Mouse (Mus musculus) fibroblast of lung, adult 2 months (primary cell): ENCODE measurements at regions not wholly inside any gene's neighbourhood (a gene's known extent, or its start where the extent isn't known, plus 50 kb on each side); places are given as distances from the start of the nearest gene placed in this dataset.

Experiments used
- DNase-seq: peaks from one replicate; pipeline ENCODE4 v3.0.0-alpha.2; 2011; ENCODE audit warnings: low read depth

- DNase-seq = no peak
Observed at GRCm38 (mm10) chr6:17157270-17157669, 92.3 kb downstream of the Tes start.

DNA sequence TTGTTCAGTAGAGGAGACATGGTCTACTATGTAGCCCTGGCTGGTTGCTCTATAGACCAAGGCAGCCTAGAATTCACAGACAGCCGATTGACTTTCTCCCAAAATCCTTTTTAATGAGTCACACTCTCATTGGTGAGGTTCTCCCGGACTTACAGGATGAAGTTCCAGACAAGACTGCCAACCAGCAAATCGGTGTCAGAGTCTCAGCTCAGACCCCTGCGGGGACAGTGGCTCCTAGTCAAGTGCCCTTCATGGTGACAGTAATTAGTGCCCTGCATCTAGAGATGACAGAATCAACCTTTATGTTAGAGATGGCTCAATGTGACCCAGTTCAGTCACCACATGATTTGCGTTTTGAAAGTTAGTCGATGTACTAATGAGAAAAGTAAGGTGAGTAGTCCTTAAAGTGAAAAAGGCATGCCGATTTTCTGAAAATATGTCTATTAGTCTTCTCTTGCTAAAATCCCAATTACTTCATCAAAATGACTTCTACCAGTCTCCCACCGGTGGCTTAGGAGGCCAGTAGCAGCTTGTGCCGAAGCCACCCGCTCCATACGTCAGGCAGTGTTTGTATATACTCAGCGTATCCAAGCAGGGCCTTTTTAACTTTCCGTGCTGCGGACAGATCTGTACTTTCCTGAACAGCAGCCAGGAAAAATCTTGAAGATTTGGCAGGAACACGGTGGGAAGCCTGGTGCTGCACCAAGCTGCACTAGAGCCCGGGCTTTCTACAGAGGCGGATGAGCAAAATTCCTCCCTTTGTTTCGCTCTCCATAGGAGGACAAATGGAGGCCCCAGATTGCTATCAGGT lies 105.2 kb downstream of the Tes start:
- DNase-seq = peak; percentile 74

DNA sequence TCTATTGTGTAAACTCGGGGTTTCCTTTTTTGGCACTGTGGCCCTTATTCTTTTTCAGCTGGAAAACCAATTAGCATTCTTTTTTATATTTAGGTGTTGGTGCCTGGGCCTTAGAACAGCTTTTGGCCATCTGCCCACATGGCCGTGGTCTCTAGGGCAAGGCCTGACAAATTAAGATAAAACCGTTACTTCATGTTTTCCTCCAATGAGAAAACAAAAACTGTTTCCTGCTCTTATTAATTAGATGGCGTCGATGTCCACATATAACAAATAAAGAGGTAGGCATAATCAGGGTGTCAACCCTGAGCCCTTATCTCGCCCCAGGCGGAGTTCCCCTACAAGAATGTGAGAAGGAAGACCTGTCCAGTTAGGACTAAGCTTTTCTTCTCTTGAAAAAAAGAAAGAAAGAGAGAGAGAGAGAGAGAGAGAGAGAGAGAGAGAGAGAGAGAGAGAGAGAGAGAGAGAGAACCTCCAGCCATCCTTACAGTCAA lies 105.9 kb downstream of the Tes start:
- no peak for DNase-seq

- DNase-seq = peak; percentile 50
Observed at GRCm38 (mm10) chr6:17171273-17172011, 106.5 kb downstream of the Tes start.

DNA sequence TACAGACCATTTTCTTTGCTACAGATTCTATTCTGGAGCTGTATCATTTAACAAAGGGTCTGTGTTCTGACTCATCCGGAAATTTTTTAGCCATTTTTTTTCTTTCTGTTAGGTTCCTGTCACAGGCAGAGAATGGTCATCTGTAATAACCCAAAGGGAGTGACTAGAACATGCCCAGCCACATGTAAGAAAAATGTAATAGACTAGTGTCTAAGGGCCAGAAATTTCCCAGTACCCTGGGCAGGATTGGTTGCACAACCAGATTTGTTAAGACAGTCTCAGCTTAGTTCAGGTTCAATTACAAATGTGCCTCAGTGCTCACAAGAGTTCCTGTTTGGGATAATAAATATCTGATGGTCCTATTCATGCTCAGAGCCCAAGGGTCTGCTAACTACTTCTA lies 107.1 kb downstream of the Tes start:
- DNase-seq = peak; percentile 58

GRCm38 (mm10) chr6:17177153-17177552 lies 103.8 kb upstream of the Cav2 start:
- no peak for DNase-seq

GRCm38 (mm10) chr6:17179476-17179875 lies 101.5 kb upstream of the Cav2 start:
- no peak for DNase-seq

DNA sequence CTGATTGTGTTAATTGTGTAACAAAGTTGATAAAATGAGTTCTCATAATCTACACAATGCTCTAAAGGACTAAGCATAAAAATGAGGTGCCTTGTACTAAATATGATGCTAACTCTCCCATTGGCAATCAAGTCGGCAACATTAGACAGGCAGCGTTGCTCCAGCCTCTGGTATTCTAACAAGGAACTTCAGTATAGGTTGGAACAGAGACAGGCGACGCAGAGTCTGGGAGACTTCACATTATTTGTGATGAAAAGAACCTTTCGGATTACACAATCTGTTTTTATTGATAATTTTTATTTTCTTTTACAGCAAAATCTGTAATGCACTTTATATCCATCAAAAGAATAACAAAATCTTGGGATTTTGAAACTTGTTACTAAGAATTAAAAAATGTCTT lies 94.4 kb upstream of the Cav2 start:
- no peak for DNase-seq

DNA sequence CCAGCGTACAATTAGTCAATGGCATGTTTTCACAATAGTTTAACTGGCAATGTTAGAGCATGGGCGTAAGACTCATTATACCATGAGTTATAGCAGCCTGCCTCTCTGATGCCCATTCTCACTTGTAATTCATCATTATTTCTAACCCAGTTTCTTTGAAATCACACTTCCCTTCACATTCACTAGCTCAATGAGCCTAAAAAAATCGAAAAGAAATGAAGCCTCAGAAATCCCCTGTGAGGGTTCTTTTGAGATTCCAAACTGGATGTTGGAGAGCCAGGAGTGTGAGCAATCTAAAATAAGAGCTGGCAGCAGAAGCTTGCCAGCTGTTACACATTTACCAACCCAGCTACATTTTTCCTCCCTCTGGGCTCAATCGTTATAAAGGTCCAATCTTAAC lies 93.9 kb upstream of the Cav2 start:
- no peak for DNase-seq

DNA sequence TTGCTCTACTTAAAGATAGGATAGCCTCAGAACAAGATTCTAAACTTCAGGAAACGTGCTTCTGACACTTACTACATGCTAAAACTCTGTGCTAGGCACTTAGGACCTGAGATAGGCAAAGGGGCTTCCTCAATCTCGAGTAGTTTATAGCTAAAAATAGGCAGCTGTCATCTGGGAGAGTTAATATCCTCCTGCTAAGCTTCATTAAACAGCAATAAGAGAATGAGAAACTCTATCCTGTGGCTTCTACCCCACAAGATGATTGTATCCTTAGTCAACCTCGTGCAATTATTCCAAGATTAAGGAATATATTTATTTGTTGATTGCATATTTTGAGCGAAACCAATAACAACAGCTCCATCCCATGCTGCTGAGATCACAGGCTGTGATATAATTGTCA lies 85.4 kb upstream of the Cav2 start:
- DNase-seq = no peak

DNA sequence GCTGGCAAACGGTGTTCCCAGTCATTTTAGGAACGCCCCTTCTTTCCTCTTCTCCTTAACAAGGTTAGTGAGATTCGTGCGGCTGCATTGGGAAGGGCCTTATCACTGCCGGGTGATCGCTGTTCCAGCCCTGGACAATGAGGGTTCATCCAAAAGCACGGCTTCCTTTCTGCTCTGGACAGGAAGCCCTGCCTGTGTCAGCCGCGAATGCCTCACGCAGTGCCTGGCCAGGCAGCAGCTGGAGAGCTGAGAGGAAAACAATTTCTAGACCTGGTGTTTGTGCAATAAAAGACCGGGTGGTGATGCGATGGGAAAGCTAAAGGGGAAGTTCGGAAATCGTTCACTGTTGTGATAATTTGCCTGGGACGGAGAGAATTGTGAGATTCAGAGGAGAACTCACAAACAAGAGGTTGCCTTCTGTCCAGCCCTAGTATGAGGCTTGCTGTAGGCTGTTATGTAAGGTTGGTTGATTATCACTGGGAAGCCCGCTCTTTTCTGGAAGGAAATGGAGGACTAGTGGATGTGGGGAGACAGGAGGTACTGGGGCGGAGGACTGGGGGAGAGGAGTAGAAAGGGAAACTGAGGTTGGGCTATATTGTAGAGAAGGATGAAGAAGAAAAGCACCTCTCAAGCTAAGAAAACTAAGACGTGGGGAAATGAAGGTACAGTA lies 83.1 kb upstream of the Cav2 start:
- DNase-seq = no peak

DNA sequence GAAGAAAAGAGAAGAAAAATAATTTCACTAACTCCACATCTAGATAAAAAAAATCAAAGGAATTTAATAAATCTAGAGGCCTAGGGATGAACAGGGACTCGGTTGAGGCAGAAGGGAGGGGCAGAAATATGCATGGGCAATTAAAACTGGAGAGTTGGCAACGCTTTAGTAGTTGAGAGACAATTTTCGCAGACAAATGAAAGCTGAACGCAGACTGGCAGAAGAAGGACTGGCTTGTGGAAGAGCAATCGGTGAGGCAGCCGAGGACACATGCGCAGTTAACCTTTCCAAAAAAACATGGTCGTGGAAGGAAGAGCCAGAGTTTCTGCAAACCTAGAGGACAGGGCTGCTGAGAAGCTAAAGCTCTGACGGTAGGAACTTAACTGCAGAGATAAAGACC lies 82.1 kb upstream of the Cav2 start:
- no peak for DNase-seq

DNA sequence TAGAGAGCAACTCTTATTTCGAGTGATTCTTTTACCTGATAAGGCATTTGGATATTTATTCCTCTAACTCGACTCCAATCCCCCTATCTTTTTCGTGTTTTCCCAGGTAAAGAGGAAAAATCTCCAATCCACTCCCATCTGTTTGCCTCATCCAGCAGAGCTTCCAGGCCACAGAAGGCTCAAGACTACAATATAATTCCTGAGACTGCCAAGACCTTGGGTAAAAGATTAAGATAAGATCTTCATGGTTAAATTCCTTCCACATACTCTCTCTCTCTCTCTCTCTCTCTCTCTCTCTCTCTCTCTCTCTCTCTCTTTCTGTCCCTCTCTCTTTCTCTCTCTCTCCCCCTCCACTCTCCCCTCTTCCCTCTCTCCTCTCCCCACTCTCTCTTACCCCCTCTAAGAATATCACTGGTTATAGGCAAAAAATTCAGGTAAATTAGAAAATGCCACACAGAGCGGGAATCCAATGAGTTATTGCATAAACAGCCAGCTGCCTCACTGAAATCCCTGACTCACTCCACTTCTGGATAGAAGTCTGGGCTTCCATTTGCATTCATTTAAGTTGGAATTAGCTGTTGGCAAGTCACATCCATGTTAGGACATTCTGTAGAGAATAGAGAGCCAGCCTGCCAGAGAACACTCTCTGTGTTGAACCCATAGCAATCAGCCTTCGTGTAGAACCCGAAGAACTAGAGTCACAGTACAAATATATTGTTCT lies 78.9 kb upstream of the Cav2 start:
- peak; percentile 49 for DNase-seq

DNA sequence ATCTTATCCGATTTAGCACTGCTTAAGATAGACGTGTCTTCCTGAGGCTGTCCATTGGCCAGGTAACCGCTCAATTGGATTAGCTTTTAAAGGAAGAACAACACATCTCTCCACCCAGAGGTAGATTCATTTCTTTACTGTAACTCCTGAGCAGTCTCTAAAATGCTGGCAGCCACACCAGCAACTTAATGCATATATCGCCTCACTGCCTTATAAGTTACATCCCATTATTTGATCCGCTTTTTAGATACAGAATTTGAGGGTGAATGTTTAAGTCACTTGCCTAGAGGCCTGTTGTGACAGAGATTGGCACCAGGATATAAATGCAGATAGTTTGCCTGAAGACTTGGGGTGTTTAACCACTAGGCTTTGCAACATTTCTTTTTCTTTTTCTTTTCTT lies 77.7 kb upstream of the Cav2 start:
- DNase-seq = no peak

DNA sequence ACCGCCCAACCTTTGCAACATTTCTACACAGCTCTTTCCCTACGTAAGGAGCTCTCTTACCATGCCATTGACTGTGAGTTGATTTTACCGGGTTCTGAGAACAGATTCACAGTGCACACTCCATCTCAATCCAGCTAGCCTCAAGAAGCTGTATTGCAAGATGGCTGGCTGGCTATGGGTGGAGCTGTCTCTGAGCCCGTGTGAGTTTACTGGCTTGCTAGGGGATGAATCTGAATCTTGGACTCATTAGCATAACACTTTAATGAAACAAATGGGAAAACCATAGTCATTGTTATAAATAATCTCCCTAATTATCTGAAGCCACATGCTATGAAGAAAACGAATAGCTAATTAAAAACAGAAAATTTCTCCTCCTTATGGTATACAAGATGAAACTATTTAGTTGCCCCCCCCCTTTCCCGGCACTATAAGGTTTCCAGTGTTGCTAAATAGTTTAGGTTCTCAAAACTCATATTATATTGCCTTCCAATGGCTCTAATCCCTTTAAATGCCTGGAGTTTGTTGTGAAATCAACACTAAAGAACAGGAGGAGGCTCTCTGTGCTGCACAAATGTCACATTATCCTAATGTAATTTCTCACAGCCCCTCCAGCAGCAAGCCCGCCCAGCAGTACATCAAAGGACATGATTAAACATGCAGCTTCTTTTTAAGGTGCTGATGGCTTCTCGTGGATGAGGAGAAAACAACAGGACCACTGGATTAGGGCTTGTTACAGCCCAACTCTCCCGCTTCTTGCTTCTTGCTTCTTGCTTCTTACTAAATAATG lies 76.9 kb upstream of the Cav2 start:
- no peak for DNase-seq

- no peak for DNase-seq
Observed at GRCm38 (mm10) chr6:17206932-17207331, 74.1 kb upstream of the Cav2 start.

DNA sequence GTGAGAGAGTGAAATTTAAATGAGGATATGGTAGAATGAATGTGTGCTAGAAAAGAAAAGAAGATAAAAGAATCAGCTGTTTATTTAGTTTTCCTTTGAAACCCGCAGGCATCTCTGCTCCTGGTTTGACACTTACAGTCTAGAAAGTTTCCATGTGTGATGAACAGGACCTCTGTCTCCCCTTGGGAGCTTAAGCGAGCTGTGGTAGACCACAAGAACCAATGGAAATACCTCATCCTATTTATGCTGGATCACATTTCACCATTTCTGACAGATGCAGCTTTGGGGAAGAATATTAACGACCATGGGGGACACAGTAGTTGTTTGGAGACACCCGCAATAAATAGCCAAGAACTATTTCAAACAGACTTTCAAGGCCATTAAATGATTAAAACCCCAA lies 71.2 kb upstream of the Cav2 start:
- no peak for DNase-seq

- peak; percentile 62 for DNase-seq
Observed at GRCm38 (mm10) chr6:17211346-17211745, 69.6 kb upstream of the Cav2 start.

GRCm38 (mm10) chr6:17214774-17215173 lies 66.2 kb upstream of the Cav2 start:
- DNase-seq = no peak

GRCm38 (mm10) chr6:17216442-17216841 lies 64.5 kb upstream of the Cav2 start:
- no peak for DNase-seq

- DNase-seq = no peak
Observed at GRCm38 (mm10) chr6:17223744-17224143, 57.2 kb upstream of the Cav2 start.
